Mouse (Mus musculus) embryonic facial prominence, embryonic 14.5 days (tissue): ENCODE data around the gene Rfpl4. TPM values are rescaled to one million over a fixed set of nuclear protein-coding genes. Genes with fewer than 3 reads are reported as not detected.
"Not testable (repeated sequence)": the region's sequence is repeated elsewhere in the genome, so short reads cannot be mapped to it uniquely, and the experiment has no call there.

Experiments used
- ATAC-seq: fragments of 200-750 bp; cut with Nextera tagmentation; 2 replicates; pipeline ENCODE4 v1.8.0; 2017; ENCODE audit warnings: low read depth, moderate number of reproducible peaks, moderate TSS enrichment
- DNase-seq: peaks from one replicate; pipeline ENCODE4 v3.0.0-alpha.2; 2015; ENCODE audit warnings: low spot score
- H3K27ac ChIP-seq: fragments of 300-500 bp; sonication (generic); replicated peaks from 2 replicates; pipeline ENCODE4 v1.5.1; 2014; ENCODE audit warnings: low read depth, mild to moderate bottlenecking, low read length, moderate library complexity
- H3K27me3 ChIP-seq: fragments of 300-500 bp; sonication (generic); replicated peaks from 2 replicates; pipeline ENCODE4 v1.6.1; 2014; ENCODE audit warnings: low read length; ENCODE audit not compliant: control insufficient read depth, insufficient read depth
- H3K36me3 ChIP-seq: fragments of 300-500 bp; sonication (generic); 2 replicates; pipeline ENCODE4 v1.6.1; 2014; ENCODE audit warnings: low read length, mixed read lengths; ENCODE audit not compliant: control insufficient read depth, insufficient read depth
- H3K4me1 ChIP-seq: fragments of 300-500 bp; sonication (generic); 2 replicates; pipeline ENCODE4 v1.6.1; 2014; ENCODE audit warnings: antibody characterized with exemption, low read length; ENCODE audit not compliant: control insufficient read depth, insufficient read depth
- H3K4me2 ChIP-seq: fragments of 300-500 bp; sonication (generic); 2 replicates; pipeline ENCODE4 v1.6.1; 2014; ENCODE audit warnings: low read depth, mild to moderate bottlenecking, low read length, moderate library complexity, mixed read lengths
- H3K4me3 ChIP-seq: fragments of 300-500 bp; sonication (generic); 2 replicates; pipeline ENCODE4 v1.5.1; 2014; ENCODE audit warnings: low read depth, mild to moderate bottlenecking, low read length
- H3K9ac ChIP-seq: fragments of 300-500 bp; sonication (generic); 2 replicates; pipeline ENCODE4 v1.6.1; 2014; ENCODE audit warnings: low read depth, mild to moderate bottlenecking, low read length, moderate library complexity, mixed read lengths
- H3K9me3 ChIP-seq: fragments of 300-500 bp; sonication (generic); 2 replicates; pipeline ENCODE4 v1.6.1; 2016; ENCODE audit warnings: low read length; ENCODE audit not compliant: control insufficient read depth
- WGBS: fragments of 180-500 bp; shearing (Covaris S2); extraction: QIAGEN DNeasy Blood & Tissue Kit; methylation state at CpG from one replicate; pipeline ENCODE4 v1.1.7; 2014; 5-methylcytosine and 5-hydroxymethylcytosine counted together
- polyA plus RNA-seq: library from polyadenylated mRNA; unstranded; fragments of >200 nt; fragmentation: Nextera tagmentation; extraction: Ambion mirVana; gene quantifications from 2 replicates; pipeline ENCODE4 v1.2.1, GENCODE M21; 2014

Gene Rfpl4
- polyA plus RNA-seq, 1 experiment from 2014 or later = not detected

DNA sequence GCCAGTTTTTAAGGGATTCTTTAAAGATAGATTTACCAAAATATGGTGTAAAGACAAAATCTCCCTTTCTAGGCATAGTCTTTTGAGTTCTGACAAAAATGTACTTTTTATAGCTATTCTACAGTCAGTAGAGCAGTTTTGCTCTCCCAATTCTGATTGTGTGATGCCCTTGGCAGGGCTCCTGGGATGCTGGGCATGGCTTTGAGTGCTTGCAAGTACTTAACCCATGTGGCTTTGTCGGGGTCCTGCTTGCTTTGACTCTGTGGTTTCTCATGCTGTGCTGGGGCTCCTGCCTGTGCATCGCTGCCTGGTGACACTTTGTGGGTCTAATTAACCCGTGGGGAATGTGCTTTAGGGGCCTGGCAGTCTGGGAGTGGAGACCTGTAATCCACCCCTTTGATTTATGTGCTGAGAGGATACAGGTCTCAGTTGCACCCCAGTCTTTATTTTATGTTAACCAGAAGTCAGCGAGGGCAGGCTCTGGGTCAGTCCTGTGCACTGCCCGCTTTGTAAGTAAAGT is 29.8 kb downstream of the Rfpl4 start:
- Histone ChIP-seq H3K4me1 (peaks cover under 1% of the 10 kb centered on the region; the same call in 1 of the 2 replicates), H3K9me3 (no peaks in the 10 kb centered on the region), H3K27ac (no peak overlapping the region), H3K27me3 (no peaks in the 10 kb centered on the region), H3K36me3 (peaks cover 68% of the 10 kb centered on the region), H3K4me2 (no peak overlapping the region), H3K9ac (no peak overlapping the region), H3K4me3 (no peak overlapping the region)
- DNase-seq (no peak), ATAC-seq (no peak)
- WGBS = 87% methylated on average over 5 of the region's 5 CpGs

DNA sequence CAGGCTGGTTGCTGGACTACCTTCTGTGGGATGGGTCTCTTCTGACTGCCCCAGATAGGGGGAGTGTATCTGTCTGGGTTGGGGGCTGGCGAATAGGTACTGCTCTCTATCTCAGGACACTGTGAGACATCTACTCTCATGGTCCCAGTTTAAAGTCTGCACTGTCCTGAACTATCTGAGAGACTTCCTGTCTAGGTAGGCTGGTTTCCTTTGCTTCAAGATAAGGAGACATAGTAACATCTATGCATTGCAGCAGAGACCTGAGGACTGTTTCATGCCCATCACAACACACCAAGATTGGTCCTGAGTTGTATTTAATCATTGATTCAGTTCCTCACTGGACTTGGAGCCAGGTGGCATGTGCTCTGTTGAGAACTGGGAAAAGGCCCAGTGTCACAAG is 31.2 kb downstream of the Rfpl4 start:
- no peak overlapping the region for H3K9ac ChIP-seq
- no peak overlapping the region for H3K4me3 ChIP-seq
- WGBS = 92% methylated on average over 1 of the region's 1 CpGs
- peaks cover 56% of the 10 kb centered on the region for H3K36me3 ChIP-seq
- H3K27ac ChIP-seq = no peak overlapping the region
- no peak overlapping the region for H3K4me2 ChIP-seq
- peaks cover 10% of the 10 kb centered on the region; the same call in 1 of the 2 replicates for H3K4me1 ChIP-seq
- no peaks in the 10 kb centered on the region for H3K9me3 ChIP-seq
- ATAC-seq (no peak), DNase-seq (no peak)
- H3K27me3 ChIP-seq = no peaks in the 10 kb centered on the region

DNA sequence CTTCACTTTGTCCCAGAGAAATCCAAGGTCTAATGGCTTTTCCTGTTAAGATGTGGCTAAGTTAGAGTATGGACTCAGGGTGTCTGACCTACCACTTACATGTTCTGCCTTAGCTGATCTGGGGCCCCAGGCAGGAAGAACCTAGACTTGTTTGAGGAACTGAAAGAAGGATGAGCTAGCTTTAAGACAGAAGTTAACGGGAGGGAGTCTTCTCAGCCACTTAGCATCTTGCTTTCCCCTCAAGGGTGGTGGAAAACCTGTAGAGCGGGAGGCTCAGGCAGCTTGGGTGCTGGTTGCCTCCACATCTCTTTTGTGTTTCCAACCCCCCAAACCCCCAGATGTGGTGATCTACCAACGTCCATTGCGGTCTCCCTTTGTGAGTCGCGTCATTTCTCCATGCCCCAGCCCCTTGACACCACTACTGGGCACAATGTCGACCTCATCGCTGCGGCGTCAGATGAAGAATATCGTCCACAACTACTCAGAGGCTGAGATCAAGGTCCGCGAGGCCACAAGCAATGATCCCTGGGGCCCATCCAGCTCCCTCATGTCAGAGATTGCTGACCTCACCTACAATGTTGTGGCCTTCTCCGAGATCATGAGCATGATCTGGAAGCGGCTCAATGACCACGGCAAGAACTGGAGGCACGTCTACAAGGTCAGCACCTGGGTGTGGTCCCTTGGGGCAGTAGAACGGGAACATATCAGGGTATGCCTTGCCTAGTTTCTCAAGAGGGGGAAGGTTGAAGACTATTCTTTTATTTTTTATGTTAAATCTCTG is 33.2 kb downstream of the Rfpl4 start:
- 89% methylated on average over 18 of the region's 18 CpGs for WGBS

DNA sequence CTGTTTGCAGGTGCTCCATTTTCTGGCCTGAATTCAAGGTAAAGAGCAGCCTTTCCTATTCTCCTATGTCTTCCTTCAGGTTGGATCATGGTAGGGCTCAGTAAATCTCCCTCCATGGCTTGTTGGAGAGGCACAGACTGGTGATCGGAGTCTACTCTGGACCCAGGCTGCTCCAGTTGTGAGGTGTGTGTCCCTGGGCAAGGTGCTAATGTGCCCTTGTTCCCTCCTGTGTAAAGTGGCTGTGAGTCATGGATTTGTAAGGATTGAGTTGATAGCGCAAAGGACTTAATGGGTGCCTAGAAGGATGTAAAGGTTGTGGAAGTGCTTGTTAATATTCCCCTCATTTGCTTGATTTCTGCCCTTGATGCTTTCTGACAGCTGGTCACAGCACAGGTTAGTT is 34.8 kb downstream of the Rfpl4 start:
- 94% methylated on average over 2 of the region's 2 CpGs for WGBS
- H3K27me3 ChIP-seq = no peaks in the 10 kb centered on the region
- H3K4me2 ChIP-seq = 0 out of 2 replicates have a peak overlapping the region, but pooled peaks have one; percentile 12
- peaks cover 10% of the 10 kb centered on the region; the same call in 1 of the 2 replicates for H3K4me1 ChIP-seq
- H3K36me3 ChIP-seq = peaks cover 64% of the 10 kb centered on the region
- H3K9me3 ChIP-seq = no peaks in the 10 kb centered on the region
- no peak for ATAC-seq
- no peak overlapping the region; the same call in 1 of the 2 replicates for H3K9ac ChIP-seq
- no peak overlapping the region for H3K27ac ChIP-seq
- no peak for DNase-seq
- H3K4me3 ChIP-seq = peak overlapping the region; percentile 0; the same call in 1 of the 2 replicates

More for the DNA sequence above, 33.2 kb downstream of the Rfpl4 start:
- H3K4me3 ChIP-seq = no peak overlapping the region
- H3K27ac ChIP-seq = no peak overlapping the region
- DNase-seq (no peak), ATAC-seq (no peak)
- H3K36me3 ChIP-seq = peaks cover 54% of the 10 kb centered on the region
- no peak overlapping the region for H3K9ac ChIP-seq
- H3K9me3 ChIP-seq = no peaks in the 10 kb centered on the region
- H3K27me3 ChIP-seq = no peaks in the 10 kb centered on the region
- no peak overlapping the region for H3K4me2 ChIP-seq
- H3K4me1 ChIP-seq = peaks cover 10% of the 10 kb centered on the region; the same call in 1 of the 2 replicates

DNA sequence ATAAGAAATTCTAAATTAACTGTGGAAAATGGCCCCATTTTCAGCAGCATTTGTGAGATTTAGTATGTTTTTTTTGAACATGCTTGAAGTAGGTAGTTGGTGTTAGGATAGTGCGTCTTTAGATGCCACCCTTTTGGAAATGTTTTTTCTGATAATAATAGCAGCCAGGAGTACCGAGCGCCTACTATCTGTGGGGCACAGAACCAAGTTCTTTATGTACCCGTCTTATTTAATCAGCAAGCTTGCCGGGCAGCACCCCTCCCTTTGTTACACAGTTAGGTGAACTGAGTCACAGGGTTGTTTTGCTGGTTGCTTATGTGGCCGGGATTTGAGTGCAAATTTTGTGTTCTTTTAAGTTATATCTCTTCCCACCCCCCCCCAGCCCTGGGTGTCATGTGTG is 35.5 kb downstream of the Rfpl4 start:
- Histone ChIP-seq H3K4me1 (peaks cover 10% of the 10 kb centered on the region; the same call in 1 of the 2 replicates), H3K4me2 (peak overlapping the region; percentile 69), H3K9me3 (no peaks in the 10 kb centered on the region), H3K27ac (no peak overlapping the region), H3K27me3 (no peaks in the 10 kb centered on the region), H3K4me3 (peak overlapping the region; percentile 100), H3K36me3 (peaks cover 65% of the 10 kb centered on the region), H3K9ac (peak overlapping the region; percentile 98)
- no peak for ATAC-seq
- WGBS = 72% methylated on average over 6 of the region's 6 CpGs
- no peak for DNase-seq

DNA sequence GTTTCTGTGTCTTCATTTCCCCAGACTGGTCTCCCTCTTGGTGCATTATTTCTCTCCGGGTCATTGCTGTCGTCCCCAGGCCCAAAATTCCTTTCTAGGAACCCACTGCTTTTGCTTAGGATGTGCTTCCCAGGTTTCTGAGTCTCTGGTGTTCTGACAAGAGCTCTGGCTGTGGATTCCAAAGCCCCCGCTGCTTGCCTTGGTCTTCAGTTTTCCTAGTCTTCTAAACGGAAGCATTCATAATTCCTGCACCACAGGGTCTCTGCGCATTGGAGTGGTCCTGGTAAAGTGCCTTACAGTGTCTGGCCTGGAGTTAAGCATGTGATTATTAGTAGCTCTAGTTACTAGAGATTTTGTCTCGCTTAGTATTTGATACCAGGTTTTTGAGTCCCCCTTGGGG is 35.9 kb downstream of the Rfpl4 start:
- no peaks in the 10 kb centered on the region for H3K9me3 ChIP-seq
- WGBS = 8% methylated on average over 6 of the region's 6 CpGs
- peak overlapping the region; percentile 100 for H3K4me3 ChIP-seq
- peak overlapping the region; percentile 69 for H3K4me2 ChIP-seq
- DNase-seq (no peak), ATAC-seq (no peak)
- peaks cover 65% of the 10 kb centered on the region for H3K36me3 ChIP-seq
- peaks cover 10% of the 10 kb centered on the region; the same call in 1 of the 2 replicates for H3K4me1 ChIP-seq
- H3K27ac ChIP-seq = peak overlapping the region; percentile 94
- H3K27me3 ChIP-seq = no peaks in the 10 kb centered on the region
- H3K9ac ChIP-seq = peak overlapping the region; percentile 98

DNA sequence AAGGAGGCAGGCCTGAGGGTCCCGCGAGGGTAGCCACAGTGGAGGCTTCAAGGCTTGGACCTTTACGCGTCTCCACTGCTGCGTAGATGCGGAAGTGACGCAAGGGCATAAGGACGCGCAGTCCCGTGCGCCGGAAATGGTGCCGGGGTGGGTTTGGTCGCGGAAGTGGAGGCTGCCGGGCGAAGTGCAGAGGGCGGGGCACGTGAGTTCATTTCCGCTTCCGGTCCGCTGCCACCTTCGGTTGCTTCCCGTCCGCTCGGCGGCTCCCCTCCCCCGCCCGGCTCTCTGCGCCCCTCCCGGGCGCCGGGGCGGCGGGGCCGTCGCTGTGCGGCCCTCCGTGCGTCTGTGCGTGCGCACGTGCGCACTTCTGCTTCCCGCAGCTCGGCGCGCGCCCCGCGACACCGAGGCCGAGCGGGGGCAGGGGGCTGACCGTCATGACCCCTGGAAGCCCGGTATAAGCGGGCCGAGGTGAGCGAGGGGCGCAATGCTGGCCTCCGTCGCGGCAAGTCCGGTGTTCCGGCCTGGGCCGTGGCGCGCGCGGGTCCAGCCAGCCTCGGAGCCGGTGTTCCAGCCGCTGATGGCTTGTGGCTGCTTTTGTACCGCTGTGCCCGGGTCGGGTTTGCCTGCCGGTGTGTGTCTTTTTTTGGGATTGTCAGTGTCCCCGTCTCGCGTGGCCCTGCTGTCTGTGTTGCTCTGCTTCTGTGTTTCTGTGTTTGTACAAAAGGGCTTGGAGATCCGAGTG is 36.6 kb downstream of the Rfpl4 start, which contains the start of gene Epn1:
Epn1 (plus strand) TSS at position 226 of the 742 bp plus-strand sequence.
- ATAC-seq (peak; percentile 98), DNase-seq (peak; percentile 98)
- Histone ChIP-seq H3K27ac (peak within 1 kb of the TSS; percentile 94), H3K4me3 (peak within 1 kb of the TSS; percentile 100), H3K27me3 (no peaks in the 10 kb centered on the region), H3K9me3 (no peaks in the 10 kb centered on the region), H3K36me3 (peaks cover 64% of the 10 kb centered on the region), H3K4me2 (peak within 1 kb of the TSS; percentile 69), H3K9ac (peak within 1 kb of the TSS; percentile 98), H3K4me1 (peaks cover 10% of the 10 kb centered on the region; the same call in 1 of the 2 replicates)
- WGBS = 2% methylated on average over 18 of the region's 81 CpGs

DNA sequence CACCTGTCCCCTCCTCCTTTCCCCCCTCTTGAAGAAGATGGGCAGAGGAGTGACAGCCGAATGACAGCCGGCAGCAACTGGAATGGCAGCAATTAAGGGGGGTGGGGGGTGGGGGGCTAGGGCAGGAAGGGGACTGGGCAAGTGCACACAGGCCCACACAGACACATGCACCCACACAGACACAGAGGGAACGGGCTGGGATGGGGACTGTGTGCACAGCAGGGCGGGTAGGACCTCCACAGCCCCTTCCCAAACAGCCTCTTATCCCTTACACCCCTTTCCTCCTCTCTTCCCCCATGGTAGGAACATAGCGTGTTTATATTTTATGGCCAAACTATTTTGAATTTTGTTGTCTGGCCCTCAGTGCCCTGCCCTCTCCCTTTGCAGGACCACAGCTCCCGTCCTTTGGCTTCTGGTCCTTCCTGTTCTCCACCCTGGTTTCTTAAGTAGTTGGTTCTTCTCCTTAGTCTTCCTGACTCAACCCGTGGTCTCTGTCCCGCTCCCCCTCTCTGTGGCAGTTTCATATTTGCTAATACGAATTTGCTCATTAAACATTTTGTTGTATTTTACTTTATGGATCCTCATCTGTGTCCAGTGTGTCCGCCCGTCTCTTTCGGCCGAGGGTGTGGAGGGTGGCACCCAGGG is 37.3 kb downstream of the Rfpl4 start:
- peaks cover 64% of the 10 kb centered on the region for H3K36me3 ChIP-seq
- H3K4me2 ChIP-seq = peak overlapping the region; percentile 69
- H3K27ac ChIP-seq = peak overlapping the region; percentile 94
- peak overlapping the region; percentile 100 for H3K4me3 ChIP-seq
- H3K9me3 ChIP-seq, H3K4me1 ChIP-seq, DNase-seq, H3K27me3 ChIP-seq, ATAC-seq: not testable (repeated sequence)
- H3K9ac ChIP-seq = peak overlapping the region; percentile 98
- WGBS = 36% methylated on average over 9 of the region's 13 CpGs
